Mouse (Mus musculus): ENCODE data around the gene Fbxo30. TPM values are rescaled to one million over a fixed set of nuclear protein-coding genes. Genes with fewer than 3 reads are reported as not detected.

The Fbxo30 gene
- polyA plus RNA-seq, 1 experiment from 2014 or later = 48.2 TPM

GRCm38 (mm10) chr10:11326526-11326925, 45.4 kb downstream of the Fbxo30 start:
- Histone ChIP-seq H3K27me3 (no peaks in the 10 kb centered on the region), H3K27ac (no peak overlapping the region), H3K36me3 (no peaks in the 10 kb centered on the region), H3K4me3 (replicated peaks) (no peak overlapping the region), H3K9me3 (replicated peaks) (no peaks in the 10 kb centered on the region), H3K4me1 (replicated peaks) (peaks cover 33% of the 10 kb centered on the region), H3K9ac (no peak overlapping the region), H3K4me2 (no peak overlapping the region)
- WGBS (ENCODE audit: insufficient replicate concordance) = 83% methylated on average over 3 of the region's 3 CpGs
- ATAC-seq (ENCODE audit: low read depth) = no peak
- DNase-seq = no peak

GRCm38 (mm10) chr10:11343205-11344141, 62.3 kb downstream of the Fbxo30 start, which contains the start of gene Epm2a:
Gene Epm2a (plus strand): TSS chr10:11343404.
- peak within 1 kb of the TSS; percentile 74 for H3K27ac ChIP-seq
- peak; percentile 98 for ATAC-seq (ENCODE audit: low read depth)
- WGBS (ENCODE audit: insufficient replicate concordance) = under 1% methylated on average over 91 of the region's 106 CpGs

GRCm38 (mm10) chr10:11344536-11345468, 63.7 kb downstream of the Fbxo30 start:
- H3K9ac ChIP-seq = no peak overlapping the region
- H3K27ac ChIP-seq = no peak overlapping the region
- ATAC-seq (ENCODE audit: low read depth) (no peak), DNase-seq (no peak)
- 60% methylated on average over 18 of the region's 18 CpGs for WGBS (ENCODE audit: insufficient replicate concordance)
- no peaks in the 10 kb centered on the region for H3K36me3 ChIP-seq
- H3K4me2 ChIP-seq = peak overlapping the region; percentile 89; the same call in 1 of the 2 replicates
- no peaks in the 10 kb centered on the region for H3K9me3 ChIP-seq (replicated peaks)
- no peak overlapping the region for H3K4me3 ChIP-seq (replicated peaks)
- H3K4me1 ChIP-seq (replicated peaks) = peaks cover 14% of the 10 kb centered on the region
- H3K27me3 ChIP-seq = no peaks in the 10 kb centered on the region

More at GRCm38 (mm10) chr10:11343205-11344141, 62.3 kb downstream of the Fbxo30 start, which contains the start of gene Epm2a:
- Histone ChIP-seq H3K4me2 (peak within 1 kb of the TSS; percentile 89), H3K9ac (peak within 1 kb of the TSS; percentile 80), H3K27me3 (no peaks in the 10 kb centered on the region), H3K4me1 (replicated peaks) (peaks cover 14% of the 10 kb centered on the region), H3K9me3 (replicated peaks) (no peaks in the 10 kb centered on the region), H3K36me3 (no peaks in the 10 kb centered on the region), H3K4me3 (replicated peaks) (peak within 1 kb of the TSS; percentile 72)
- DNase-seq = peak; percentile 67

Other genes starting within 250 kb of the Fbxo30 start
- gene Grm1, start 199.0 kb upstream of the Fbxo30 start, polyA plus RNA-seq (2015; fragmentation: Nextera tagmentation; extraction: Ambion mirVana) = 0.08 TPM in 1 of 2 replicates, not detected in the other
- 3.9 and 6.2 TPM in 2 replicates for gene Shprh, start 131.9 kb upstream of the Fbxo30 start, polyA plus RNA-seq (2015; fragmentation: Nextera tagmentation; extraction: Ambion mirVana)
- 0.03 and 0.09 TPM in 2 replicates for gene Epm2a, start 62.1 kb downstream of the Fbxo30 start, polyA plus RNA-seq (2015; fragmentation: Nextera tagmentation; extraction: Ambion mirVana)